ENCODE assay signal across 8 mouse cellular contexts in the genomic region with DNA sequence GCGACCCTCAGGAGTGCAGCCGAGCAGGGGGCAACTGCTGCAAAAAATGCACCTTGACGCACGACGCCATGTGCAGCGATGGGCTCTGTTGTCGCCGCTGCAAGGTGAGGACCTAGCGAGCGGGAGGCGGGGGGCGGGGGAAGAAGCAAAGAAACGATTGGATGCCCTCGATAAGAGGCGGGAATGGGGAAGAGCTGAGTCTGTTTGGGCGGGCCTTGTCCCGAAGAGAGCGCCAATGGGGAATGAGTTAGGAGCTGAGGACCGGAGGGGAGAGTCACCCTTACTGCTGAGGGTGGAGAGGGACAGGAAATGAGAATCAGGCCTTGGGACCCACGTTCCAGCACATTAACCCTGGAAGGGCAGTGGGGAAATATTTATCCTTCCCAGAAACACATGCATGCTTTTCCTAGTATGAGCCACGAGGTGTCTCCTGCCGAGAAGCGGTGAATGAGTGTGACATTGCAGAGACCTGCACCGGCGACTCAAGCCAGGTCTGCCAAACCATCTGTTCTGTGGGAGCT. TPM values are rescaled to one million over a fixed set of nuclear protein-coding genes. Genes with fewer than 3 reads are reported as not detected.
DNase-seq lines count a peak whose midpoint lies in the region; ATAC-seq and TF ChIP-seq lines count a peak whose summit lies in the region.

No protein-coding gene starts in this region.

- peak; percentile 91 for ATAC-seq in limb, embryonic 14.5 days (ENCODE audit: low FRiP score, low read depth)
- peak; percentile 86 for ATAC-seq in midbrain, embryonic 15.5 days (replicated peaks)

- 3% methylated on average over 25 of the region's 25 CpGs for WGBS in embryonic facial prominence, embryonic 10.5 days
- under 1% methylated on average over 25 of the region's 25 CpGs for WGBS in limb, embryonic 14.5 days
- under 1% methylated on average over 25 of the region's 25 CpGs for WGBS in midbrain, embryonic 15.5 days

- peak overlapping the region; percentile 89 for H3K4me2 ChIP-seq in limb, embryonic 14.5 days (replicated peaks; ENCODE audit: low read depth, low read length, severe bottlenecking)
- H3K4me2 ChIP-seq in midbrain, embryonic 15.5 days, result peak overlapping the region; percentile 86

- peak overlapping the region; percentile 73 for H3K4me3 ChIP-seq in embryonic facial prominence, embryonic 10.5 days
- H3K4me3 ChIP-seq in limb, embryonic 14.5 days (replicated peaks; ENCODE audit: low read length), result peak overlapping the region; percentile 66
- peak overlapping the region; percentile 53 for H3K4me3 ChIP-seq in midbrain, embryonic 15.5 days

- H3K36me3 ChIP-seq in embryonic facial prominence, embryonic 10.5 days (replicated peaks), result peaks cover 24% of the 10 kb centered on the region
- H3K36me3 ChIP-seq in limb, embryonic 14.5 days (ENCODE audit: control insufficient read depth, insufficient read depth, low read length), result peaks cover 7% of the 10 kb centered on the region; the same call in 1 of the 2 replicates
- peaks cover 12% of the 10 kb centered on the region; the same call in 1 of the 2 replicates for H3K36me3 ChIP-seq in midbrain, embryonic 15.5 days (replicated peaks)

- peak; percentile 66 to 67 for DNase-seq in urinary bladder, adult 18-20 months (ENCODE audit: low spot score in 2 of 2)
- no peak for DNase-seq in urinary bladder, postnatal 10 days (ENCODE audit: low spot score)
- peak; percentile 95 for DNase-seq in embryonic facial prominence, embryonic 10.5 days (ENCODE audit: low spot score)
- DNase-seq in heart, adult 18-20 months, result peak; percentile 87 to 91
- peak; percentile 86 for DNase-seq in kidney, adult 11 months
- peak; percentile 95 for DNase-seq in limb, embryonic 14.5 days (ENCODE audit: low spot score)
- DNase-seq in testis, postnatal 10 days (ENCODE audit: low spot score), result peak; percentile 86

- peak overlapping the region; percentile 79 for H3K9ac ChIP-seq in limb, embryonic 14.5 days (ENCODE audit: low read depth, low read length, severe bottlenecking)
- peak overlapping the region; percentile 64 for H3K9ac ChIP-seq in midbrain, embryonic 15.5 days

- H3K9me3 ChIP-seq in embryonic facial prominence, embryonic 10.5 days, result no peaks in the 10 kb centered on the region
- H3K9me3 ChIP-seq in limb, embryonic 14.5 days (ENCODE audit: control insufficient read depth, low read length), result no peaks in the 10 kb centered on the region
- no peaks in the 10 kb centered on the region for H3K9me3 ChIP-seq in midbrain, embryonic 15.5 days

- peaks cover 34% of the 10 kb centered on the region for H3K27me3 ChIP-seq in embryonic facial prominence, embryonic 10.5 days (replicated peaks; ENCODE audit: low read depth, poor library complexity, severe bottlenecking)
- H3K27me3 ChIP-seq in limb, embryonic 14.5 days (ENCODE audit: control insufficient read depth, insufficient read depth, low read length), result no peaks in the 10 kb centered on the region
- H3K27me3 ChIP-seq in midbrain, embryonic 15.5 days (replicated peaks), result no peaks in the 10 kb centered on the region

- peak; percentile 92; the same call in 1 of the 2 replicates for TF ChIP-seq POLR2A in limb, embryonic 14.5 days (IDR thresholded peaks at IDR 0.05; ENCODE audit: borderline replicate concordance, extremely low read depth, insufficient read depth, insufficient read length)

- peak overlapping the region; percentile 96 for H3K27ac ChIP-seq in embryonic facial prominence, embryonic 10.5 days (replicated peaks)
- peak overlapping the region; percentile 96 for H3K27ac ChIP-seq in limb, embryonic 14.5 days (replicated peaks; ENCODE audit: low read depth, low read length)
- H3K27ac ChIP-seq in midbrain, embryonic 15.5 days, result peak overlapping the region; percentile 92

- H3K4me1 ChIP-seq in embryonic facial prominence, embryonic 10.5 days, result peaks cover 88% of the 10 kb centered on the region
- H3K4me1 ChIP-seq in limb, embryonic 14.5 days (ENCODE audit: control insufficient read depth, insufficient read depth, low read length), result peaks cover 19% of the 10 kb centered on the region
- peaks cover 57% of the 10 kb centered on the region for H3K4me1 ChIP-seq in midbrain, embryonic 15.5 days

RNA-seq across cellular contexts. Expression of gene Adam11, which starts 13.4 kb away (rescaled TPM):
- polyA plus RNA-seq in embryonic facial prominence, embryonic 10.5 days (2016; fragmentation: Nextera tagmentation; extraction: Ambion mirVana), result 16.3 and 21.0 TPM in 2 replicates
- 1 to 10 TPM; 6.6 to 7.5 TPM for total RNA-seq in heart, adult 18-20 months (2021)
- polyA plus RNA-seq in limb, embryonic 14.5 days (2012; rRNA removed), result 21.0 and 23.8 TPM in 2 replicates
- polyA plus RNA-seq in limb, embryonic 14.5 days (2014; fragmentation: Nextera tagmentation; extraction: Ambion mirVana), result 5.6 and 8.3 TPM in 2 replicates
- 34.4 and 40.4 TPM in 2 replicates for polyA plus RNA-seq in midbrain, embryonic 15.5 days (2015; fragmentation: Nextera tagmentation; extraction: Ambion mirVana)

RNA-seq across cellular contexts. Expression of gene Gjc1, which starts 44.8 kb away (rescaled TPM):
- polyA plus RNA-seq in embryonic facial prominence, embryonic 10.5 days (2016; fragmentation: Nextera tagmentation; extraction: Ambion mirVana), result 80.7 and 89.6 TPM in 2 replicates
- 10 to 100 TPM; 17.2 to 18.2 TPM for total RNA-seq in heart, adult 18-20 months (2021)
- 76.6 and 80.0 TPM in 2 replicates for polyA plus RNA-seq in limb, embryonic 14.5 days (2012; rRNA removed)
- polyA plus RNA-seq in limb, embryonic 14.5 days (2014; fragmentation: Nextera tagmentation; extraction: Ambion mirVana), result 59.6 and 67.5 TPM in 2 replicates
- 36.9 TPM in 2 replicates for polyA plus RNA-seq in midbrain, embryonic 15.5 days (2015; fragmentation: Nextera tagmentation; extraction: Ambion mirVana)
